Mouse (Mus musculus) testis, adult 2 months (tissue): ENCODE results near the gene Gak.

Source experiments
- CTCF ChIP-seq: fragments of 200-500 bp; IDR thresholded peaks from 2 replicates; pipeline ENCODE4 v1.5.1; 2012; ENCODE audit warnings: low read depth, mild to moderate bottlenecking, inconsistent platforms, low read length, moderate library complexity; ENCODE audit not compliant: control insufficient read depth, insufficient read depth, insufficient replicate concordance
- POLR2A ChIP-seq: fragments of 200-500 bp; IDR thresholded peaks from 2 replicates; pipeline ENCODE4 v1.6.1; 2012; ENCODE audit warnings: low read depth, mild to moderate bottlenecking, inconsistent platforms, low read length, moderate library complexity; ENCODE audit not compliant: control insufficient read depth

DNA sequence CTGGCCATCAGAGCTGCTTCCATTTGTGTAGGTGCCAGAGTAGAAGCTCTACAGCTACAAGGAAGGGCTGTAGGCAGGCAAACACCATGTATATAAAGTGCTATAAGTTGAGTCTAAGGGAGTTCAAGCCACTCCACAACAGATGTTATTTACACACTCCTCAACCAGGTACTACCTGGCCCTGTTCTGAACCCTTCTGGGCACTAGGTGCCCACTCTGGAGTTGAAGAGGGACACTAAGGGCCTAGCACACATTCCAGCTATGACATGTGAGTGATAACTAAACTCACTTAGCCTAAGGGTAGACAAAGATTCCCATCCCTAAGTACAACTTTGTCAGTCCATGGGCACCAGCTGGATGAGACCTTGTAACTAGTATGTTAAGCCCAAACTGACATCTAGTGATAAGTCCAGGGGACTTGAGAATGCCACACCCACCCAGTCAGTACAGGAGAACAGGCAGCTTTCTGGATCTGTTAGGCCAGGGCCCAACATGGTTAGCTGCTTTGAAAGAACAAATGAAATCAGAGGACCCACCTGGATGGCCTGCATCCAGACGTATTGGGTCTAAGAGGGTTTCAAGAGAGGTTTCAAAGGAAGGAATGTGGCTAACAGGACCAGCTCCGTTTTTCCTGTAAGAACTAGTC lies 18.4 kb upstream of the Gak start:
- TF ChIP-seq POLR2A (no peak), CTCF (no peak)
